Comparison of ENCODE assay signal across 23 mouse cellular contexts in the genomic region with DNA sequence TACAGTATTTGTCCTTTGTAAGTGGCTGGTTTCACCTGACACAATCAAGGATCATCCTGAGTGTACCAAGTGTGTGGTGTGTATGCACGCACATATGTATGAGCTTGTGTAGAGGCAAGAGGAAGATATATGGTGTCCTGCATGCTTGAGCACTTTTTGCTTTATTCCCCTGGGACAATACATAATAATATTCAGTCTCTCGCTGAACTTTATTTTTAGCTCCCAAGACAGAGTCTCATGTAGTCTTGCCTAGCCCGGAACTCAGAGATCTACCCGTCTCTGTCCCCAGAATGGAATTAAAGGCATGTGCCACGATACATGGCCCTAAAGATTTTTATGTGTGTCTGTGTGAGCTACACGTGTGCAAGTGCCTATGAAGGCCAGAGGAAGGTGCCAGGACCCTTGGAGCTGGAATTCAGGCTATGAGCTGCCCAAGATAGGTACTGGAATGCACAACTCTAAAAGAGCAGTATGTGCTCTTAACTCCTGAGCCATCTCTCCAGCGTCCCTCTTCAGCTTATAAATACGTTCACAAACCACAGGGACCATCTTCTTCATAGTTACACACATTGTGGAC. TPM values are rescaled to one million over a fixed set of nuclear protein-coding genes. Genes with fewer than 3 reads are reported as not detected.
DNase-seq lines count a peak whose midpoint lies in the region; ATAC-seq lines count a peak whose summit lies in the region.
"Had no signal": no experiment of that assay in that cellular context is flagged by ENCODE, and none has a peak within 500 bp of the region (broad histone marks: within the 10 kb centered on the region; RNA-seq: fewer than 3 reads in every experiment).

No protein-coding gene starts in this region.

- DNase-seq in heart, adult 11 months, result peak; percentile 85
- no peak for DNase-seq in heart, postnatal 25 days (ENCODE audit: low spot score)
- DNase-seq in heart, adult 8-10 months (ENCODE audit: low spot score), result no peak
- DNase-seq in spleen, postnatal 36 days (ENCODE audit: low spot score in 2 of 2), result peak; percentile 45 to 56
- DNase-seq in spleen, adult 12 weeks (ENCODE audit: low spot score), result no peak
- no peak for DNase-seq in right cerebral cortex, adult 2 months (ENCODE audit: low spot score in 2 of 2)
- DNase-seq: adrenal gland, postnatal 25 days; cerebellum, adult 11 months; cerebellum, postnatal 14 days; gastrocnemius, postnatal 25 days; kidney, postnatal 4 days; layer of hippocampus, adult 9-11 months; left cerebral cortex, postnatal 4 days; liver; liver, postnatal 0 days; thymus, postnatal 25 days had no signal

- H3K4me2 ChIP-seq in heart, embryonic 15.5 days, result no peak overlapping the region
- H3K4me2 ChIP-seq: embryonic facial prominence, embryonic 13.5 days; forebrain, embryonic 15.5 days; hindbrain, embryonic 12.5 days; kidney, embryonic 15.5 days; midbrain, embryonic 12.5 days had no signal

- peak overlapping the region; percentile 84 for H3K27ac ChIP-seq in heart, embryonic 15.5 days
- H3K27ac ChIP-seq: embryonic facial prominence, embryonic 13.5 days; forebrain, embryonic 15.5 days; hindbrain, embryonic 12.5 days; kidney, embryonic 15.5 days; left cerebral cortex, adult 2 months; midbrain, embryonic 12.5 days had no signal

- peaks cover 56% of the 10 kb centered on the region for H3K4me1 ChIP-seq in heart, embryonic 15.5 days (replicated peaks)
- H3K4me1 ChIP-seq: forebrain, embryonic 15.5 days; hindbrain, embryonic 12.5 days; midbrain, embryonic 12.5 days had no signal

- no peak overlapping the region for H3K9ac ChIP-seq in heart, embryonic 15.5 days
- H3K9ac ChIP-seq: embryonic facial prominence, embryonic 13.5 days; forebrain, embryonic 15.5 days; hindbrain, embryonic 12.5 days; kidney, embryonic 15.5 days; liver, postnatal 0 days; midbrain, embryonic 12.5 days had no signal

- no peak overlapping the region for H3K4me3 ChIP-seq in heart, embryonic 15.5 days
- H3K4me3 ChIP-seq: embryonic facial prominence, embryonic 13.5 days; forebrain, embryonic 15.5 days; hindbrain, embryonic 12.5 days; kidney, embryonic 15.5 days; left cerebral cortex, adult 2 months; midbrain, embryonic 12.5 days had no signal

- intact Hi-C loops in heart, postnatal 25 days (cut with DNase I), result no loop called here

- 51% methylated on average over 8 of the region's 8 CpGs for WGBS in heart, embryonic 15.5 days

- no peaks in the 10 kb centered on the region for H3K9me3 ChIP-seq in heart, embryonic 15.5 days (replicated peaks)
- H3K9me3 ChIP-seq: embryonic facial prominence, embryonic 13.5 days; forebrain, embryonic 15.5 days; hindbrain, embryonic 12.5 days; kidney, embryonic 15.5 days; midbrain, embryonic 12.5 days had no signal

- peak; percentile 30; the same call in 1 of the 2 replicates for ATAC-seq in heart, embryonic 15.5 days (replicated peaks; ENCODE audit: insufficient number of reproducible peaks, insufficient read depth, low FRiP score, low read depth)
- ATAC-seq: forebrain, embryonic 15.5 days; liver, postnatal 0 days had no signal

- no peaks in the 10 kb centered on the region for H3K27me3 ChIP-seq in heart, embryonic 15.5 days
- H3K27me3 ChIP-seq: embryonic facial prominence, embryonic 13.5 days; forebrain, embryonic 15.5 days; hindbrain, embryonic 12.5 days; kidney, embryonic 15.5 days; midbrain, embryonic 12.5 days had no signal

- H3K36me3 ChIP-seq in heart, embryonic 15.5 days, result peaks cover 5% of the 10 kb centered on the region; the same call in 1 of the 2 replicates
- H3K36me3 ChIP-seq: forebrain, embryonic 15.5 days; hindbrain, embryonic 12.5 days; kidney, embryonic 15.5 days; midbrain, embryonic 12.5 days had no signal

RNA-seq across cellular contexts. Expression of gene Ehd4, which starts 47.9 kb away (rescaled TPM):
- total RNA-seq in heart, postnatal 25 days (2021), result 100 to 1,000 TPM; 377 to 459 TPM
- polyA plus RNA-seq in heart, embryonic 15.5 days (2015; fragmentation: Nextera tagmentation; extraction: Ambion mirVana), result 164 and 188 TPM in 2 replicates
- total RNA-seq in heart, adult 8-10 months (2022), result 100 to 1,000 TPM; 312 to 410 (median 362) TPM

Comparison
In these comparisons a context has a peak if more than half of its experiments do, and no peak if none do; other contexts are left out.
1. DNase-seq: peak in heart, adult 11 months (single experiment) and spleen, postnatal 36 days (2 of 2); none in heart, postnatal 25 days (single experiment), heart, adult 8-10 months (single experiment), spleen, adult 12 weeks (single experiment) and right cerebral cortex, adult 2 months (0 of 2).